Mouse (Mus musculus) MEL (cell line): ENCODE measurements at regions not wholly inside any gene's neighbourhood (a gene's known extent, or its start where the extent isn't known, plus 50 kb on each side); places are given as distances from the start of the nearest gene placed in this dataset.

ENCODE experiments used
- CTCF ChIP-seq, 3 experiments: IDR thresholded peaks in 2 of 3; conservative IDR thresholded peaks in 1 of 3; 2 replicates each; pipeline ENCODE4 v1.5.1; 2011 to 2012; ENCODE audit warnings: low read length in 3 of 3, low read depth in 2 of 3, mild to moderate bottlenecking in 2 of 3, improper control_type of control experiment in 1 of 3, inconsistent platforms in 1 of 3, mixed read lengths in 1 of 3, moderate library complexity in 1 of 3; ENCODE audit not compliant: control insufficient read depth in 1 of 3, insufficient read depth in 1 of 3, poor library complexity in 1 of 3, severe bottlenecking in 1 of 3
- ETS1 ChIP-seq: IDR thresholded peaks from 2 replicates; pipeline ENCODE4 v1.6.1; 2012; ENCODE audit warnings: low read depth, mild to moderate bottlenecking, inconsistent platforms, low read length, improper control_type of control experiment, moderate library complexity
- RCOR1 ChIP-seq: IDR thresholded peaks from 2 replicates; pipeline ENCODE4 v1.6.1; 2012; ENCODE audit warnings: low read depth, mild to moderate bottlenecking, inconsistent platforms, low read length, improper control_type of control experiment

GRCm38 (mm10) chr15:74458940-74459339, 177.2 kb downstream of the Mroh4 start:
- TF ChIP-seq CTCF (IDR thresholded peaks at IDR 0.05 in 2 of 3, conservative IDR thresholded peaks at IDR 0.05 in 1 of 3; ENCODE audit: control insufficient read depth in 1 of 3, insufficient read depth in 1 of 3, low read depth in 2 of 3, low read length in 3 of 3, poor library complexity in 1 of 3, severe bottlenecking in 1 of 3) (no peak), ETS1 (no peak), RCOR1 (no peak)
